Mouse (Mus musculus): ENCODE results near the gene Gm10392. TPM values are rescaled to one million over a fixed set of nuclear protein-coding genes. Genes with fewer than 3 reads are reported as not detected.
A peak's percentile ranks its signal among the peaks of the same experiment; 100 is the strongest.
"Not testable (repeated sequence)": the region's sequence is repeated elsewhere in the genome, so short reads cannot be mapped to it uniquely, and the experiment has no call there.

Gm10392 gene
- total RNA-seq (2021) = not detected in 2 replicates
- long read RNA-seq = 0 reads

- DNase-seq = no peak
Observed at GRCm38 (mm10) chr11:77519043-77519442, at the start of gene Gm10392. Gene Gm10392 (minus strand): TSS chr11:77519198.

- no peak for DNase-seq
Observed at GRCm38 (mm10) chr11:77545261-77545660, 26.3 kb upstream of the Gm10392 start.

DNA sequence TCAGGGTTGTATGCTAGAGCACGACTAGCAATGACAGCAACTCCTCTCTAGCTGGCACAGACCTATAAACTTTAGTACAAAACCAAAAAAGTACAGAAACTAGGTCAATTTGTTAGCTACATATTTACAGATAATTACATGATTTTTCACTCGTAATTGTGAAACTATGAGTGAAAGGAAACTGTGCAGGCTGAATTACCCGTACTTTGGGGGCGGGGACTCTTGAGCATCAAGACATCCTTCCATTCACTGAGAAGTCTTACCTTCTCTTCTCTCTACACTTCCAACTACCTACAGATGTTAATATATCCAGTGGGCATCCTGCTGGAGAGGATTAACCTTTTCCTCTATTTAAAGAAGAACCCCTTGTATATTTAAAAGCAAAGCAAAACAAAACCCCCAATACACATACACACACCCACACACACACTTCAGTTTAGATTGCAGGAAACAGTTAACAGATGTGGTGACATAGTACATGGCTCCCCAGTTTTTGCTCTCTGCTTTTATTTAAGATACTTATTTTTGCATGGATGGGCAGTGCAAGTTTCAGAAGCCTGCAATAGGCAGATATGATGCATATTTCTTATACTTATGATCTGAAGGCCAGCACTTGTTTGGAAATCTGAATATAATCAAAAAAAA, 13.3 kb upstream of the Gm10392 start:
- no peak for DNase-seq

GRCm38 (mm10) chr11:77530862-77531261, 11.9 kb upstream of the Gm10392 start:
- no peak for DNase-seq

DNA sequence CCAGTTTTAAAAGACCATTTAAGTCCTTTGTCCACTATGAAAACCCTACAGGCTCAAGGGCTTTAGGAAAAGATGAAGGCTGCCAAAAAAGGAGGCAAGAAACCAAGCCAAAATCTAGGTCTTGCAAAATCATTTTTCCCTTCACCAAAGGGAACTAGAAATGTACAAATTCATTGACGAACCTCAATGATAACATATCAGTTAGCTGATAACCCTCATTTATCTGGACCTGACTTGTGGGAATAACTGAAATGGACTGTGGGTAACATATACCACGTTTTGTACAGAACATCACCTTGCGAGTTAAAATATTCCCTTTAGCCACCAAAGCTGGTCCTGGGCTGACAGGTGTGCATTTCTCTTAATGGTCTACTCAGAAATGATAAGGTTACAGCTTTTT, 10.6 kb upstream of the Gm10392 start:
- DNase-seq = no peak

GRCm38 (mm10) chr11:77528420-77528819, 9.4 kb upstream of the Gm10392 start:
- not testable (repeated sequence) for DNase-seq

DNA sequence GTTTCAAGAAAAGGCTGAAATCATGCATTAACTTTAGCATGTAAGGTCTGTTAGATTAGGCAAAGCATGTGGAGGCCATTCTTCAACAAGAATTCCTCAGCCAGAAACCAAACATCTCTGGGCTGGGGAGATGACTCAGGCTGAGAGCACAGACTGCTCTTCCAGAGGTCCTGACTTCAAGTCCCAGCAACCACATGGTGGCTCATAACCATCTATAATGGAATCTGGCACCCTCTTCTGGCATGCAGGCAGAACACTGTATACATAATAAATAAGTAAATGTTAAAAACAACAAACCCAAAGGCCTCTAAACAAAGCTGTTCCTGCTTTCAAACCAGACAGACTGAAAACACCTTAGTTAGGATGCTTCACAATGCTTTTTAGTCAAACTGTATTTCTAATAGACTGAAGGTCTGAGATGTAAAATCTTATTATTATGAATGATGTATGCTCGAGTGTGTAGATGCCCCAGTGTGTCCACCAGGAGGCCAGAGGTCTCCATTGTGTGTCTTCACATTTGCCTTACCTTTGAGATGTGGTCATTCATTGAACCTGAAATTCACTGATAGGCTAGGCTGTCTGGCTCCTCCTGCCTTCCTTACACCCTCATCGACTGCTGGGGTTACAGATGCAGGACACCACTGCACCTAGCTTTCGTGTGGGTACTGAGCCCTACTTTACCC, 6.9 kb upstream of the Gm10392 start:
- DNase-seq = no peak

DNA sequence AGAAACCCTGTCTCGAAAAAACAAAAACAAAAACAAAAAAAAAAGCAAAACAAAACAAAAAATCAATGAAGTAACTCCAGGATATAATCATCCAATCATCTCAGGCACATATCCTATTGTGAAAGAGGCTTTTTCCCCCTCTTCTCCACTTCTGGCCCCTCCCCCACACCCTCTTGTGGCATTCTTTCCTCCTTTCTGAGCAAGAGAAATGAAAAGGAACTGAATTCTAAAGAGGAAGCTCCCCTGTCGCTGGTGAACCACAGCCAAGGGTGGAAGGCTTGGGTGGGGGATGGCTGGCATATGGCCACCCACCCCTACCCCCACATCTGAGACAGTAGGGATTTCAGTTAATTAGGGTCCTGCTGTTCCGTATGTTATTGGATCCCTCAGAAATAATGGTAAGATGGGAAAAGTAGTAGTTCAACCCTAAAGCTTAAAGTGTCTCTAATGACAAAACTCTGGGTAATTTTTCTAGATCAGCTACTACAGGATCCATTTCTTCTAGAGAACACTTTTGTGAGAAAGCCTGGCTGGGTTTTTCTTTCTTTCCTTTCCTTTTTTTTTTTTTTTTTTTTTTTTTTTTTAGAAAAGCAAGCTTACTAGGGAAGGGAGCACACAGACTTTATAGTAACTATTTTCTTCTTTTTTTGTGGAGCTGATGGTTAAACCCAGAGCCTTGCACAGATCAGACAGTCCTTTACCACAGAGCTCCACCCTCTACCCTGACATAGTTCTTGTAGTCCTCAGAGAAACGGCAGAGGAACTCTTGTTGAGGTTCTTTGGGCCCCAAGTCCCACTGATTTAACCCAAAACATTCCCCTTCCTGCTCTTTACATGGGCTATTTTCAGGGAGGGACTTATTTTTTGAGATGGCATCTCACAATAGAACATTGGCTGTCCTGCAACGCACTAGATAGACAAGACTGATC, 1.9 kb upstream of the Gm10392 start:
- no peak for DNase-seq

- DNase-seq = no peak
Observed at GRCm38 (mm10) chr11:77518051-77518798, 773 bp downstream of the Gm10392 start.

DNA sequence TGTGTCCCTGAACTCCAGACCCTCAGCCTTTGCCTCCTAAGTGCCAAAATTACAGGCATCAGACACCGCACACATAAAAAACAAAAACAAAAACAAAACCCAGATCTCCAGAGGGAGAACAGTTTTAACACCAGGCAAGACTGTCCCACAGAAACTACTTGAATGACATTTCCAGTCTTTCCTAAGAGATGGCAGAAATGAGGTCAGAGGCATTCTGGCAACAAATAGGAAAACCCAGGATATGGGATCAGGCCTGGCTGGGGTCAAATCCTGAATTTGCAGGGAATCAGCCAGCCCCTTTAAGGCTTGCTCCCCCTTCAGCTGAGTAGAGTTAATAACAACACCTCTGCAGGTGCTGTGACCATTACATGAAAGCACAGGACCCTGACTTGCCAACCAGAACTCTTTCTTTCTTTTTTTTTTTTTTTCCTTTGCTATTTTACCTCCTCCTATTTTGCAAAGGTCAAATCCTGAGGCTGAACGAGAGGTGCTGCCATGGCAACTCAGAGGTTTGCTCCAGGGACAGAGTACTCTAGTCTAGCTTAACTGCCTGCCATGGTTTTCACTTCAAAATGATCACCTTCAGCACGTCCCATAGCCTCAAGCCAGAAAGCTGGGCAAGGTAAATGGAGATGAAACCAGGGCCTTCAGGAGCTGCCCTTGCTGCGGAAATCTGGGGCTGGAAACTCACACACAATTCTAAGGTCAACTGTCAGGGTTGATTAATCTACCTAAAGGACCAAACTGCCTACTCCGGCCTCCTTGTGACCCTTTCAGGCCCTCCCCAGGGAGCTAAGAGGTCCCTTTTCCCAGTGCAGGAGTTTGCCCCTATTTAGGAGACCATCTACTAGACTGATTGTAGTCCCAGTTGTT, 2.2 kb downstream of the Gm10392 start:
- no peak for DNase-seq

GRCm38 (mm10) chr11:77515637-77516552, 3.1 kb downstream of the Gm10392 start, which contains the start of gene Trp53i13:
Gene Trp53i13 (minus strand): TSS chr11:77515980.
- DNase-seq = no peak

GRCm38 (mm10) chr11:77514832-77515636, 4.0 kb downstream of the Gm10392 start, which contains the start of gene Abhd15:
Gene Abhd15 (plus strand): TSS chr11:77515121.
- peak; percentile 91 for DNase-seq

GRCm38 (mm10) chr11:77514281-77514831, 4.6 kb downstream of the Gm10392 start:
- DNase-seq = no peak

DNA sequence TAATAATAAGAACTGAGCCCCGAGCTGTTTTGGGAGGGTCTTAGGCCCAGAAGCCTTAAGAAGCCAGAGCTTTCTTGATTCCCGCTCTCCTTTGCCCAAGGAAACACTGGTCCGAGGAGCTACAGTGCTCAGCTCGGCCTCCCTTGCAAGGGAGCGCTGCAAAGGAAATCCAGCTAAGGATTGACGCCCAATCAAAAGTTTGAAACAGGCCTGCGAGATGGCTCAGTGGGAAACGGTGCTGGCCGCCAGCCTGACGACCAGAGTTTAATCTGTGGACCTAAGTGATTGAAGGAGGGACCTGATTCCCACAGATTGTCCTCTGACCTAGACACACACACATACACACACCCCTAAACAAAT, 5.2 kb downstream of the Gm10392 start:
- DNase-seq = no peak

- peak; percentile 88 for DNase-seq
Observed at GRCm38 (mm10) chr11:77512891-77513810, 5.8 kb downstream of the Gm10392 start.

DNA sequence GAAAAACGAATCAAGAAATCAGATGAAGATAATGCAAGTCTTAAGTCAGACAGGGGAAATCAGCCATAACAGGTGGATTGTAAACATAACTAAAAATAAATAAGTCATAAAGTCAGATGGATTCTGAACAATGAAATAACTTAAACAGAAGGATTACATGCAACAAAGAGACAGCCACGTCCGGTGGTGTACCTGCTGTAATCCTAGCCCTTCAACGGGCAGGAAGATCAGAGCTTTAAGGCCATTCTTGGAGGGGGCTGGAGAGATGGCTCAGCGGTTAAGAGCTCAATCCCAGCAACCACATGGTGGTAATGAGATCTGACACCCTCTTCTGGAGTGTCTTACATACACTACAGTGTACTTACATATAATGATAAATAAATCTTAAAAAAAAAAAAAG, 7.7 kb downstream of the Gm10392 start:
- DNase-seq = no peak

Data from adrenal gland, postnatal 25 days (tissue).